Mouse (Mus musculus): ENCODE measurements around the gene Gadl1.

Gene Gadl1

DNA sequence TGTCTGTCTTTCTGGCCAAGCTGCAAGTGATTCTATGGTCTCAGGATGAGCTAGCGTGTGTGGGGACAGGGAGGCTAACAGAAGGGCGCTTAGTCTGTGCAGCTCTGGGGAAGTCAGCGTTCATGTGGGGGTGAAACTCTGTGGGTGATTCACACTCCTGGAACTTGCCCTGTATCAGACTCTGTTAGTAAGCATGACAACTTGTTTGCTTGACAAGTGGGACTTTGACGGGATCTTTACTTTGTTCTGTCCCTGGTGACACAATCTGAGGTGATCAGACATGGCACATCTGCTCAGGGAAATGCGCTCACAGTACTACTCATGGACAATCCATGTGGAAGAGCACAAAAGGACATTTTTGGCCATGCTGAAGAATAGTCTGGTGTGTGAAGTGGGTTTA lies 178.0 kb downstream of the Gadl1 start:
- CTCF ChIA-PET, result interaction anchor here (0.6 kb wide), 2 partner anchors 94 to 185 kb away, joined by 3 to 41 read pairs; no protein-coding TSS in a partner anchor

DNA sequence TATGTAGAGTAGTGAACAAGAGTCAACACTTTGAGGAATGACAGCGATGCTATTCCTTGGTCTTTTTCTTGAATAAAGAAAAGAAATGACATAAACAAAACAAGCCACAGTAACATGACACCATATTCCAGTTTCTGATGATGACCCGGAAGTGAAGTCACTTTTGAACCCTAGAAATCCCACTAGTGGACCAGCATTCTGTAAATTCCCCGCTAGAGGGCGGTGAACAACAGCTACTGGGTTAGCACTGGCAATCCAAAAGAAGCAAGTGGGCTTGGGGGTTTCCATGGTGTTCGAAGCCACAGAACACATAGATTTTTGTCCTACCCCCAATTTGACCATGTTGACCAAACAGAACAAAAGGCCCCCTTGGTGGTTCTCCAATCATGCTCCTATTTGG lies 178.6 kb downstream of the Gadl1 start:
- CTCF ChIA-PET, result interaction anchor here (2.0 kb wide), 1 partner anchor 296 kb away, joined by 7 read pairs; no protein-coding TSS in a partner anchor

GRCm38 (mm10) chr9:116088912-116089311 lies 179.7 kb downstream of the Gadl1 start:
- CTCF ChIA-PET, result interaction anchor here (0.6 to 2.0 kb wide), 3 partner anchors 105 to 1340 kb away, joined by 3 to 7 read pairs (median 3); no protein-coding TSS in a partner anchor

- CTCF ChIA-PET, result no interaction called here
Measured at GRCm38 (mm10) chr9:116090296-116090695, 181.0 kb downstream of the Gadl1 start.

GRCm38 (mm10) chr9:116091101-116091841 lies 182.0 kb downstream of the Gadl1 start:
- CTCF ChIA-PET, result no interaction called here

DNA sequence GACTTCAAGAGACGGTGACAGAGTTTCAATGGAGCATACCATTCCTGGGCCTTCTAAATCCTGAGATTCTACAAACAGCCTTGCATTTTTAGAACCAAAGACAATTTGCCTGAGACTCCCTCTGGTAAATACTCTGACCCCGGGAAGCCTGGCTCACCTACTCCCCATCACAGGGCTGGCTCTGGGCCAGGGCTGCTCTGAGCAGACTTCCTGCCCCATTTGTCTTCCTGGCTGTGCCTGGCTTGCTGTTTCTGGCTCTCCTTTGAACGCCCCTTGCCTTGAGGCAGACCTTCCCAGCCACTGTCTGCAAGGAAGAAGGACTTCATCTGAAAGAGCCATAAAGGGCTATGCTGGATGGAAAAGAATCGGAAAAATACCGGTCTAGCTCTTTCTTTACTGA lies 182.7 kb downstream of the Gadl1 start:
- CTCF ChIA-PET, result no interaction called here

- CTCF ChIA-PET, result no interaction called here
Measured at GRCm38 (mm10) chr9:116098724-116099595, 189.7 kb downstream of the Gadl1 start.

GRCm38 (mm10) chr9:116099596-116099993 lies 190.3 kb downstream of the Gadl1 start:
- CTCF ChIA-PET, result no interaction called here

DNA sequence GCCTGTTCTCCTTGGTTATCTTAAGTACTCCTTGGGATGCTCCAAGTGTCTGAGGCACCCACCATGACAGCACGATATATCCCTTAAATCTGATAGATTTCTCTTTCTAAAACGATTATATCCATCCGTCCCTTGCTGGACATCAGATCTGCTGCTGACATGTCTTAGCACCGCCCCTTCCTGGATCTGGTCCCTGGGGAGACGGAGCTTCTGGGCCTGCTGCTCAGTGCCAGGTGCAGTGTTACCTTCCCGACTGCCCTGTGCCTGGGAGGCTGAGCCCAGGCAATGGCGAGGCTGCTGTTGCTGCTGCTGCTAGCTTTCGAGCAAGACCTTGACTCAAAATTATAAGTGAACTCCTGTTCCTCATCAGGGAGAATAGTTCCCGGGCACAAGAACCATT lies 190.8 kb downstream of the Gadl1 start:
- CTCF ChIA-PET, result no interaction called here

DNA sequence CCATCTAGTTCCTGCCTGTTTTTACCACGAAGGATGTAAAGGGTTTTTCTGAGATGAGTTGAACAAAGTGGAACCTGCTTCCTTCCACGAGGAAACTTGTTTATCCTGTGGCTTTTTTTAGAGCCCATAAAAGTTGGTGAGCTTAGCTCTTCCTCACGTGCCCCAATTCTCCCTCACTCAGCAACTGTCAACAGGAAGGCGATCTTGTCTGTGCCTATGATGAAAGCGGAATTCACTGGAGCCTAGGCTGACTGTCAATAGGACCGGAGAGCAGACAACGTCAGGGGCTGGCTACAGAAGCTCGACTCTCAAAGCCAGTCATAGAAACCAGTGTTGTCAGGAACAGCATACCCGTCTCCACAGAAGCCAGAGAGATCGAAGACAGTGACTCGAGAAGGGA lies 192.6 kb downstream of the Gadl1 start:
- CTCF ChIA-PET, result no interaction called here

DNA sequence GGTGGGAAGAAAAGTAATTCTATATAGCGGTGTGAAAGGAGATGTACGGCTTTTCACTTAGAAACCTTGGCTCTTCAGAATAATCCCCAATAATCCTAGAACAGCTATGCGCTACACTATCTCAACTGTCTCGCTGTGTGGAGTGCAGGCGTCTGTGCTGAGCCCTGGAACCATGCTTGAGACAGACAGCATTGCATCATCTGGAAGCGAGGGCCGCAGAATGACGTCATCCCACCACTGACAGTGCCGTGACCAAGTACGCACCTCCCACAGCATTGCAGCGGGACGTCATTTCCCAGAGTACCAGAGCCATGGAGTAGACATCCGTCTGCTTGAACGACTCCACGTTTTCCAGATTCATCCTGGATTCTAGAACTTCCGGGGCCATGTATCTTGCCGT lies 195.5 kb downstream of the Gadl1 start:
- CTCF ChIA-PET, result no interaction called here

GRCm38 (mm10) chr9:116108729-116109128 lies 199.5 kb downstream of the Gadl1 start:
- CTCF ChIA-PET, result interaction anchor here (1.2 kb wide), 1 partner anchor 15 kb away, joined by 3 read pairs; no protein-coding TSS in a partner anchor

DNA sequence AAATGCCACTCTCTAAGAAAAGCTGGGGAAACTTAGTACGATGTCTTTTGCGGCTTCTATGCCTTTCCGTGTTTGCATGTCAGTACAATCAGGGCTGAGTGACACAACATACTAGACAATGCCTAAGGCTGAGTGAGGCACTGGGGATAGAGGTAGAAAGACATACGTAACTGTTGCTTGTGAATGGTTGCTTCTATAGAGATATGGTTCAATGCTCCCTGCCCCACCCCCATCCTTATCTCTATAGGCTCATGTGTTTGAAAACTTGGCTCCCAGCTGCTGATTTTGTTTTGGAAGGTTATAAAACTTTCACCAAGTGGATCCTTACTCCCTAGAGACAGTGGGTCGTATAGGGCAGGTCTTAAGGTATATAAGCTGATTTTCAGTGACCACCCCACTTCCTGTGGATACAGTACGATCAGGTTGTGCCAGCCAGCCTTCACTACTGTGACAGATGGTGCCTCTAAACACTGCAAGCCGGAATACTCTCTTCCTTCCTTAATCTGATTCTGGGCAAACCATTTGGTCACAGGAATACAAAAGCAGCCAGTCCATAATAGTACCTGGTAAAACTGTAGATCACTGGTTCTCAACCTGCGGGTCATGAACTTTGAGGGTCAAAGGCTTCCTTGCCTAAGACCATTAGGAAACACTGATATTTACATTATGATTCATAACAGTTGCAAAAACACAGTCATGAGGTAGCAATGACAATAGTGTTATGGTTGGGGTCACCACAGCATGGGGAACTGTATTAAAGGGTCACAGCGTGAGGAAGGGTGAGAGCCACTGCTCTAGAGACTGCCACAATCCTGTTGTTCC lies 202.1 kb downstream of the Gadl1 start:
- CTCF ChIA-PET, result no interaction called here

DNA sequence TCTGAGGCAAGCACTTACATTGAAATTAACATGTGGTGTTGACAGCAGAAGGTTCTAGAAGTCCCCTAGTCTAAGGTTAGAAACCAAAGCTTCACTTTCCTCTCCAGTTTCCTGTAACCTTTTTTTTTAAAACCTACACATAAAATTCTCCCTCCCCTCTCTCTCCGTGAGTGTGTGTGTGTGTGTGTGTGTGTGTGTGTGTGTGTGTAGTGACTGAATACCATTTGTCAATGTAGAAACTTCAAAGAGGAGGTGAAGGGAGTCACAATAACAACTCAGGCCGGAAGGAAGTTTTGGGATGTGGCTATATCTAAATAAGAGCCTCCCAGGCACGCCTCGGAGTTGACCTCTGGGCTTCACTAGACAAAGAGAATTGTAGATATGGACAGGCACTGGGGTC lies 205.1 kb downstream of the Gadl1 start:
- CTCF ChIA-PET, result interaction anchor here (0.6 kb wide), 1 partner anchor 10 kb away, joined by 5 read pairs; no protein-coding TSS in a partner anchor

- CTCF ChIA-PET, result no interaction called here
Measured at GRCm38 (mm10) chr9:116115875-116116274, 206.6 kb downstream of the Gadl1 start.

DNA sequence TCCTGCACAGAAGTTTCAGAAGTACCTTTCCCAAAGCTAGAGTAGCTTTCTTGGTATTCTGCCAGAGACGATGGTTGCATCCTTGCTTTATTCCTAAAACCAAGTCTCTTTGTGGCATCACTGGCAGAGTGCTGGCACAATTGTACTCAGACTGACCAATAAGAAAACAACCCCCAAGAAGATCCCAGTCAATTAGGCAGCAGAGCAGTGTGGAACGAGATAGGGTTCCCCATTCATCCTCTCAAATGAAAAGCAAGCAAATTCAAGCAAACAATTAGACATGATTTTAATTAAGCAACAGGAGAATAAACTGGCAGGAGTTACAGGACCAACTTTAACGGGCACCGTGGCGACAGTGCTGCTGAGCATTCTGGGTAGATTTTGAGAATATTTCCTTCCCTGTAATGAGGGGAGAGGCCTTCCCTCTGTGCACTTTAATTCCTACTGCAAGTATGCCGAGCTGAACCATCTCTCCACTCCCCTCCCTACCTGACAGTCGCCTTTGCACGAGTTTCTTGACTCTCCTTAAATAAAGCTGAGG lies 209.1 kb downstream of the Gadl1 start:
- CTCF ChIA-PET, result no interaction called here

- CTCF ChIA-PET, result no interaction called here
Measured at GRCm38 (mm10) chr9:116119990-116120389, 210.7 kb downstream of the Gadl1 start.

DNA sequence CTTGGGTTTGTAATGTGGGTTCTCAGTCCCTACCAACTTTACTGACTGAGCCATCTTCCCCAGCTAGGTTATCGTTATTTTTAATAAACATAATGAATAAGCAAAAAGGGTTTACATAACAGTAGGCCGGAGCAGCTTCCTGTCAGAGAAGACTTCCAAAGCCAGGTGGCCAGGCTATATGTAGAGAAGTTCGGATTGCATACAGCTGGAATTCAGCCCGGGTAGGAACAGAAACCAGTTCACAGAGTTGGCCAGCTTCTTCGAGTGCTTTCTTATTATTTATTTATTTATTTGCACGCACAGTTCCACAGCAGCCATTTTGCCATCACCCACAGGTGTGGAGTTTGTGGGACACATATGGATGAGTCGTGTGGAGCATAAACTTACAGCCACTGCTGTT lies 212.2 kb downstream of the Gadl1 start:
- CTCF ChIA-PET, result no interaction called here

DNA sequence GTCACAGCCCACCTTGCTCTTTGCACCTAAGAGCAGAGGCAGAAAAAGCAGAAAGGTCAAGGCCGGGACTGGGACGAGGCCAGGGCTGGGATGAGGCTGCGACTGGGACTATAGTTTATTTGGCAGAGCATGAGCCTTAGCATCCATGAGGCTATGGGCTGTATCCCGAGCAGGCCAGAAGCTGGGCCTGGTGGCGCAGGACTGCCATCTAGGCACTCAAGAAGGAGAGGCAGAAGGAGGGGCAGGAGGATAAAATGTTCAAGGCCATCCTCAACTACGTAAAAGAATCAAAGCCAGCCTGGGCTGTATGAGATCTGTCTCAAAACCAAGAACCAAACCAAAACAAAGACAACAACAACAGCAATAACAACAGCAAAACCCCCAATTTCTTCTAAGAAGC lies 213.3 kb downstream of the Gadl1 start:
- CTCF ChIA-PET, result interaction anchor here (0.6 to 1.1 kb wide), 2 partner anchors 21 to 36 kb away, joined by 4 to 10 read pairs; no protein-coding TSS in a partner anchor

- CTCF ChIA-PET, result interaction anchor here (0.6 to 1.1 kb wide), 4 partner anchors 21 to 242 kb away, joined by 3 to 10 read pairs (median 4); no protein-coding TSS in a partner anchor
Measured at GRCm38 (mm10) chr9:116122969-116123589, 213.8 kb downstream of the Gadl1 start.
